Mouse (Mus musculus) lung, postnatal 36 days (tissue): ENCODE measurements around the gene Eipr1.

Source experiments
- DNase-seq: peaks from one replicate; pipeline ENCODE4 v3.0.0; 2022; ENCODE audit warnings: mixed read lengths

Eipr1 gene

GRCm38 (mm10) chr12:28780180-28780579 lies 28.6 kb downstream of the Eipr1 start:
- no peak for DNase-seq

- no peak for DNase-seq
Observed at GRCm38 (mm10) chr12:28782637-28783036, 31.0 kb downstream of the Eipr1 start.

- peak; percentile 9 for DNase-seq
Observed at GRCm38 (mm10) chr12:28784355-28784754, 32.8 kb downstream of the Eipr1 start.

- DNase-seq: no peak
Observed at GRCm38 (mm10) chr12:28784864-28785263, 33.3 kb downstream of the Eipr1 start.

- DNase-seq: no peak
Observed at GRCm38 (mm10) chr12:28785299-28785698, 33.7 kb downstream of the Eipr1 start.

- DNase-seq: no peak
Observed at GRCm38 (mm10) chr12:28786310-28786709, 34.7 kb downstream of the Eipr1 start.

GRCm38 (mm10) chr12:28792613-28793012 lies 41.0 kb downstream of the Eipr1 start:
- DNase-seq: no peak

- DNase-seq: no peak
Observed at GRCm38 (mm10) chr12:28793715-28794114, 42.1 kb downstream of the Eipr1 start.

GRCm38 (mm10) chr12:28795041-28795440 lies 43.4 kb downstream of the Eipr1 start:
- no peak for DNase-seq

- no peak for DNase-seq
Observed at GRCm38 (mm10) chr12:28796881-28797420, 45.3 kb downstream of the Eipr1 start.

- no peak for DNase-seq
Observed at GRCm38 (mm10) chr12:28799798-28800411, 48.3 kb downstream of the Eipr1 start.

- DNase-seq: peak; percentile 12
Observed at GRCm38 (mm10) chr12:28800423-28800822, 48.8 kb downstream of the Eipr1 start.

GRCm38 (mm10) chr12:28800891-28801290 lies 49.3 kb downstream of the Eipr1 start:
- DNase-seq: no peak

GRCm38 (mm10) chr12:28801731-28802130 lies 50.1 kb downstream of the Eipr1 start:
- DNase-seq: no peak

- DNase-seq: no peak
Observed at GRCm38 (mm10) chr12:28803043-28803442, 51.4 kb downstream of the Eipr1 start.

GRCm38 (mm10) chr12:28804558-28805481 lies 53.2 kb downstream of the Eipr1 start:
- peak; percentile 56 for DNase-seq

- no peak for DNase-seq
Observed at GRCm38 (mm10) chr12:28808786-28809375, 57.3 kb downstream of the Eipr1 start.

- DNase-seq: no peak
Observed at GRCm38 (mm10) chr12:28809756-28810337, 58.2 kb downstream of the Eipr1 start.

- DNase-seq: no peak
Observed at GRCm38 (mm10) chr12:28816681-28817426, 65.3 kb downstream of the Eipr1 start.

GRCm38 (mm10) chr12:28817427-28817752 lies 65.8 kb downstream of the Eipr1 start:
- DNase-seq: no peak

GRCm38 (mm10) chr12:28817891-28818290 lies 66.3 kb downstream of the Eipr1 start:
- no peak for DNase-seq

- DNase-seq: no peak
Observed at GRCm38 (mm10) chr12:28823518-28823917, 71.9 kb downstream of the Eipr1 start.
